In genomic region chr7:120182891-120183290, GRCm38 (mm10) we compare ENCODE assay signal across 37 mouse cellular contexts. TPM values are rescaled to one million over a fixed set of nuclear protein-coding genes. Genes with fewer than 3 reads are reported as not detected.
"Had no signal": no experiment of that assay in that cellular context is flagged by ENCODE, and none has a peak within 500 bp of the region (broad histone marks: within the 10 kb centered on the region; RNA-seq: fewer than 3 reads in every experiment).

No protein-coding gene starts in this region.

- H3K27ac ChIP-seq: heart, embryonic 10.5 days; heart, embryonic 13.5 days; heart, embryonic 15.5 days; hindbrain, embryonic 10.5 days; hindbrain, embryonic 12.5 days; hindbrain, embryonic 13.5 days; hindbrain, embryonic 14.5 days; hindbrain, embryonic 15.5 days; hindbrain, postnatal 0 days; intestine, embryonic 15.5 days; kidney, postnatal 0 days; layer of hippocampus, adult 2 months; left cerebral cortex, adult 2 months had no signal

- DNase-seq: heart, postnatal 10 days; heart, postnatal 14 days; heart, postnatal 36 days; heart, postnatal 4 days; kidney, adult 11 months; kidney, adult 18-20 months; kidney, postnatal 14 days; kidney, postnatal 25 days; kidney, postnatal 4 days; layer of hippocampus, adult 9-11 months; layer of hippocampus, postnatal 36 days had no signal

- H3K36me3 ChIP-seq: heart, embryonic 10.5 days; heart, embryonic 12.5 days; heart, embryonic 13.5 days; heart, embryonic 15.5 days; hindbrain, embryonic 10.5 days; hindbrain, embryonic 12.5 days; hindbrain, embryonic 13.5 days; hindbrain, embryonic 15.5 days; intestine, embryonic 15.5 days had no signal

- H3K4me2 ChIP-seq: heart, embryonic 11.5 days; heart, embryonic 12.5 days; heart, embryonic 13.5 days; heart, embryonic 15.5 days; hindbrain, embryonic 12.5 days; hindbrain, embryonic 13.5 days; hindbrain, embryonic 14.5 days; hindbrain, embryonic 15.5 days; intestine, embryonic 15.5 days had no signal

- ATAC-seq: hindbrain, embryonic 16.5 days; hindbrain, postnatal 0 days; inflammation-experienced regulatory T-cells, adult 6 months; intestine, embryonic 15.5 days; intestine, embryonic 16.5 days; intestine, postnatal 0 days had no signal

- H3K27me3 ChIP-seq: heart, embryonic 12.5 days; heart, embryonic 13.5 days; heart, embryonic 15.5 days; hindbrain, embryonic 12.5 days; hindbrain, embryonic 13.5 days; hindbrain, embryonic 15.5 days; intestine, embryonic 15.5 days had no signal

- H3K4me3 ChIP-seq: heart, embryonic 10.5 days; heart, embryonic 12.5 days; heart, embryonic 13.5 days; heart, embryonic 15.5 days; hindbrain, embryonic 10.5 days; hindbrain, embryonic 12.5 days; hindbrain, embryonic 13.5 days; hindbrain, embryonic 15.5 days; intestine, embryonic 15.5 days; layer of hippocampus, adult 2 months; left cerebral cortex, adult 2 months had no signal

- H3K4me1 ChIP-seq: heart, embryonic 10.5 days; heart, embryonic 12.5 days; heart, embryonic 13.5 days; heart, embryonic 15.5 days; hindbrain, embryonic 10.5 days; hindbrain, embryonic 12.5 days; hindbrain, embryonic 13.5 days; hindbrain, embryonic 15.5 days; intestine, embryonic 15.5 days had no signal

- H3K9me3 ChIP-seq: heart, embryonic 10.5 days; heart, embryonic 12.5 days; heart, embryonic 13.5 days; heart, embryonic 15.5 days; hindbrain, embryonic 10.5 days; hindbrain, embryonic 12.5 days; hindbrain, embryonic 13.5 days; hindbrain, embryonic 15.5 days; intestine, embryonic 15.5 days had no signal

- H3K9ac ChIP-seq: heart, embryonic 12.5 days; heart, embryonic 13.5 days; heart, embryonic 15.5 days; hindbrain, embryonic 12.5 days; hindbrain, embryonic 13.5 days; hindbrain, embryonic 14.5 days; hindbrain, embryonic 15.5 days; intestine, embryonic 15.5 days had no signal

RNA-seq across cellular contexts. Expression of gene Anks4b, which starts 9.2 kb away (rescaled TPM):
- polyA plus RNA-seq: heart, embryonic 14.5 days; heart, embryonic 15.5 days; heart, postnatal 0 days; hindbrain, embryonic 12.5 days; hindbrain, embryonic 13.5 days; hindbrain, embryonic 14.5 days; hindbrain, embryonic 15.5 days; hindbrain, embryonic 16.5 days; hindbrain, postnatal 0 days; inflammation-experienced regulatory T-cells, adult 6 months had no signal

RNA-seq across cellular contexts. Expression of gene Crym, which starts 19.0 kb away (rescaled TPM):
- polyA plus RNA-seq: inflammation-experienced regulatory T-cells, adult 6 months had no signal

RNA-seq across cellular contexts. Expression of gene Abca14, which starts 20.9 kb away (rescaled TPM):
- polyA plus RNA-seq: heart, embryonic 11.5 days; heart, embryonic 12.5 days; heart, embryonic 13.5 days; heart, embryonic 14.5 days; heart, embryonic 15.5 days; heart, embryonic 16.5 days; heart, postnatal 0 days; hindbrain, embryonic 10.5 days; hindbrain, embryonic 11.5 days; hindbrain, embryonic 12.5 days; hindbrain, embryonic 13.5 days; hindbrain, embryonic 14.5 days; hindbrain, embryonic 15.5 days; hindbrain, embryonic 16.5 days; hindbrain, postnatal 0 days; inflammation-experienced regulatory T-cells, adult 6 months; intestine, embryonic 15.5 days; kidney, embryonic 14.5 days; kidney, embryonic 16.5 days had no signal

RNA-seq across cellular contexts. Expression of gene Zp2, which starts 37.8 kb away (rescaled TPM):
- polyA plus RNA-seq: heart, embryonic 10.5 days; heart, embryonic 12.5 days; heart, embryonic 14.5 days; heart, embryonic 16.5 days; hindbrain, embryonic 10.5 days; hindbrain, embryonic 11.5 days; hindbrain, embryonic 12.5 days; hindbrain, embryonic 13.5 days; hindbrain, embryonic 14.5 days; hindbrain, embryonic 15.5 days; hindbrain, embryonic 16.5 days; hindbrain, postnatal 0 days; inflammation-experienced regulatory T-cells, adult 6 months; intestine, embryonic 14.5 days; intestine, embryonic 15.5 days; intestine, embryonic 16.5 days; kidney, embryonic 14.5 days; kidney, embryonic 16.5 days; kidney, postnatal 0 days had no signal
